In the genomic region with DNA sequence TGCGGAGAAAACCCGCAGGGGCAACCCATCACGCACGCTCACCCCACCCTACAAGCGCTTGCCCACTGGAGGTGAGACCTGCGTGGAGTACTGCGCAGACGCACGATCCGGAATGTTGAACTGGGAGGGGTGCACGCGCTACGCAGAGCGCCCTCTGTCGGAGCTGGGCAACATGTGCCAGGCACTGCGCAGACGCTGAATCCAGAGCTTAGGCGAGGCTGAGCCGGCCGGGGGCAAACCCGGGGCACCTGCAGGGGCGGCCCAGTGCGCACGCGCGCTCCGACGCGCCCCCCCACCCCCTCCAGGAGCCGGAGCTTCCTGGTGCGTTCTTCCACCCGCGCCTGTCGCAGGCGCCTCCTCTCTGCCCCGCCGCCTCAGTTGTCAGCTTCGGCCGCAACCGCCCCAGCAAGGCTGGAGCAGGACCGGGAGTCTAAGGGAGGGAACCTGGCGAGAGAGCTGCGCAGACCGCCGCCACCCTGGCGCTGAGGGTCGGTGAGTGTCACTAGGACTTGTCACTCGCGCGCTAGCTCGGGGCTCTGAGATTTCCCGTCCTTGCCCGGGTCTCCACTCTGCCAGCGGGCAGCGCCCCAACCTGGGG, we compare ENCODE assay signal across 7 mouse cellular contexts. TPM values are rescaled to one million over a fixed set of nuclear protein-coding genes. Genes with fewer than 3 reads are reported as not detected.
DNase-seq lines count a peak whose midpoint lies in the region; ATAC-seq lines count a peak whose summit lies in the region.

Gene Abca3 (plus strand): TSS at position 191 of the 598 bp plus-strand sequence.

- under 1% methylated on average over 55 of the region's 55 CpGs for WGBS in intestine, embryonic 16.5 days
- WGBS in midbrain, embryonic 11.5 days, result under 1% methylated on average over 52 of the region's 55 CpGs

- peak within 1 kb of the TSS; percentile 97 for H3K4me2 ChIP-seq in intestine, embryonic 16.5 days (ENCODE audit: low read depth, low read length)
- peak within 1 kb of the TSS; percentile 98 for H3K4me2 ChIP-seq in midbrain, embryonic 11.5 days

- peak; percentile 97 for DNase-seq in adrenal gland, adult 2 months
- peak; percentile 92 for DNase-seq in embryo, embryonic 11.5 days (ENCODE audit: low read depth, low spot score)
- peak; percentile 86 to 90 for DNase-seq in gastrocnemius, postnatal 4 days (ENCODE audit: low spot score in 2 of 2)
- peak; percentile 97 to 98 for DNase-seq in left cerebral cortex, postnatal 36 days (ENCODE audit: low spot score in 2 of 2)
- DNase-seq in midbrain, embryonic 11.5 days (ENCODE audit: low spot score, missing footprints), result peak; percentile 99
- DNase-seq in skeletal muscle tissue, adult 2 months (ENCODE audit: low read depth, low spot score), result peak; percentile 95

- H3K9me3 ChIP-seq in intestine, embryonic 16.5 days (ENCODE audit: control insufficient read depth, low read length), result no peaks in the 10 kb centered on the region
- H3K9me3 ChIP-seq in midbrain, embryonic 11.5 days (ENCODE audit: control insufficient read depth, low read length), result no peaks in the 10 kb centered on the region

- H3K4me1 ChIP-seq in intestine, embryonic 16.5 days (ENCODE audit: control insufficient read depth, insufficient read depth, low read length), result peaks cover 6% of the 10 kb centered on the region
- H3K4me1 ChIP-seq in midbrain, embryonic 11.5 days (ENCODE audit: control insufficient read depth, insufficient read depth, low read length), result no peaks in the 10 kb centered on the region; the same call in 1 of the 2 replicates

- peak within 1 kb of the TSS; percentile 82 for H3K4me3 ChIP-seq in intestine, embryonic 16.5 days (ENCODE audit: low read length)
- H3K4me3 ChIP-seq in midbrain, embryonic 11.5 days (ENCODE audit: low read depth, low read length), result peak within 1 kb of the TSS; percentile 80

- ATAC-seq in intestine, embryonic 16.5 days, result peak; percentile 97
- ATAC-seq in midbrain, embryonic 11.5 days (ENCODE audit: low FRiP score), result peak; percentile 96

- H3K27me3 ChIP-seq in intestine, embryonic 16.5 days (replicated peaks; ENCODE audit: control insufficient read depth, insufficient read depth, low read length), result peaks cover 4% of the 10 kb centered on the region; the same call in 1 of the 2 replicates
- peaks cover 12% of the 10 kb centered on the region for H3K27me3 ChIP-seq in midbrain, embryonic 11.5 days (ENCODE audit: control insufficient read depth, insufficient read depth, low read length)

- H3K9ac ChIP-seq in intestine, embryonic 16.5 days (ENCODE audit: low read depth, low read length), result peak within 1 kb of the TSS; percentile 88
- H3K9ac ChIP-seq in midbrain, embryonic 11.5 days (ENCODE audit: low read length), result peak within 1 kb of the TSS; percentile 85

- no peaks in the 10 kb centered on the region for H3K36me3 ChIP-seq in intestine, embryonic 16.5 days (ENCODE audit: control insufficient read depth, insufficient read depth, low read length)
- no peaks in the 10 kb centered on the region for H3K36me3 ChIP-seq in midbrain, embryonic 11.5 days (ENCODE audit: control insufficient read depth, insufficient read depth, low read length)

- peak within 1 kb of the TSS; percentile 70 for H3K27ac ChIP-seq in intestine, embryonic 16.5 days (ENCODE audit: low read length)
- H3K27ac ChIP-seq in midbrain, embryonic 11.5 days (ENCODE audit: low read depth, low read length), result peak within 1 kb of the TSS; percentile 14; the same call in 1 of the 2 replicates

- intact Hi-C loops in left cerebral cortex, postnatal 36 days (cut with DNase I), result loop anchor here (5.0 kb wide), 3 partner anchors 100 to 180 kb away; partner anchors contain the start of genes Ccnf, Ntn3 and Tbc1d24

RNA-seq across cellular contexts. Expression of gene Abca3, which starts in this region (rescaled TPM):
- 10 to 100 TPM; 22.8 to 24.0 TPM for total RNA-seq in adrenal gland, adult 2 months (2021)
- 26.4 and 33.6 TPM in 2 replicates for polyA plus RNA-seq in adrenal gland, adult 2 months (2012; rRNA removed)
- total RNA-seq in gastrocnemius, postnatal 4 days (2021), result 10 to 100 TPM; 15.9 to 17.0 TPM
- 9.6 and 11.3 TPM in 2 replicates for polyA plus RNA-seq in intestine, embryonic 16.5 days (2015; fragmentation: Nextera tagmentation; extraction: Ambion mirVana)
- 10 to 100 TPM; 79.2 to 79.9 TPM for total RNA-seq in left cerebral cortex, postnatal 36 days (2021)
- 11.6 and 12.2 TPM in 2 replicates for polyA plus RNA-seq in midbrain, embryonic 11.5 days (2014; fragmentation: Nextera tagmentation; extraction: Ambion mirVana)

Comparison
In these comparisons a context has a peak if more than half of its experiments do, and no peak if none do; other contexts are left out.
1. Peak in every context shown above with its lines: DNase-seq, ATAC-seq, H3K4me3 ChIP-seq and H3K27ac ChIP-seq.